Mouse (Mus musculus): Measurements from ENCODE around the gene Tmc6. TPM values are rescaled to one million over a fixed set of nuclear protein-coding genes. Genes with fewer than 3 reads are reported as not detected.
"Not testable (repeated sequence)": the region's sequence is repeated elsewhere in the genome, so short reads cannot be mapped to it uniquely, and the experiment has no call there.

Gene Tmc6
- total RNA-seq, 1 experiment = 36.0 TPM

DNA sequence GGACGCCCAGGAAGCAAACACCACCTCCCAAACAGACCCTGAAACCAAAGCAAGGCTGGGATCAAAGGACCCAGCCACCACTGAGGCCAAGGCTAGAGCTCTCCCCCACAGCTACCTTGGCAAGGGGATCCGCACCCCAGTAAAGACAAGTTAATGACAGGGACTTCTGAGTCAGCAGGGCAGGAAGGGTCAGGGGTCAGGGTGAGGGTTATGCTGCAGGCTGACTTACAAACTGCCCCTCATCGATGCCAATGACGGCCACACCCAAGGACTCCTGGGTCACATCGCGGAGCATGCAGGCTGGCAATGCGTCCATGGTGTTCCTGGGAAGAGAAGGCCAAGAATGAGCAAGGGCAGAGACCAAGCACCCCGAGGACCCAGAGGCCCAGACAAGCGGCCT, 39.9 kb upstream of the Tmc6 start:
- H3K4me3 ChIP-seq (ENCODE audit: insufficient read depth in 1 of 2, low read depth in 1 of 2, low read length in 2 of 2, poor library complexity in 1 of 2, severe bottlenecking in 1 of 2) = no peak overlapping the region
- no peak overlapping the region for H3K27ac ChIP-seq (ENCODE audit: insufficient read depth, low read depth, low read length, poor library complexity, severe bottlenecking)
- H3K9ac ChIP-seq (ENCODE audit: insufficient read depth, low read depth, low read length, poor library complexity, severe bottlenecking) = no peak overlapping the region
- no peak for DNase-seq (ENCODE audit: low read depth, low spot score)
- peaks cover 39% of the 10 kb centered on the region for H3K36me3 ChIP-seq (ENCODE audit: control insufficient read depth, insufficient read depth, low read length, poor library complexity, severe bottlenecking)
- H3K9me3 ChIP-seq (ENCODE audit: control insufficient read depth, insufficient read depth, low read depth, low read length) = no peaks in the 10 kb centered on the region
- in situ Hi-C loops (cut with MboI; ENCODE audit: low sequenced_read_pairs in 2 of 2, unreplicated experiment in 2 of 2) = loop anchor here in 1 of 2 experiments (25.0 kb wide), 1 partner anchor 435 kb away; no protein-coding TSS in a partner anchor
- TF ChIP-seq ZNF384 (IDR thresholded peaks at IDR 0.05; ENCODE audit: low read depth, low read length) = no peak
- TF ChIP-seq ZC3H11A (IDR thresholded peaks at IDR 0.05; ENCODE audit: borderline replicate concordance, low read depth, low read length) = no peak
- TF ChIP-seq HCFC1 (IDR thresholded peaks at IDR 0.05; ENCODE audit: borderline replicate concordance, insufficient read depth, low read length) = no peak
- no peak for TF ChIP-seq MAFK (IDR thresholded peaks at IDR 0.05; ENCODE audit: insufficient read depth, low read depth, low read length)
- peaks cover 0 to 17% of the 10 kb centered on the region in 2 experiments; a peak in 3 of 4 replicates for H3K4me1 ChIP-seq (ENCODE audit: control insufficient read depth in 2 of 2, insufficient read depth in 2 of 2, low read length in 2 of 2, poor library complexity in 1 of 2)

DNA sequence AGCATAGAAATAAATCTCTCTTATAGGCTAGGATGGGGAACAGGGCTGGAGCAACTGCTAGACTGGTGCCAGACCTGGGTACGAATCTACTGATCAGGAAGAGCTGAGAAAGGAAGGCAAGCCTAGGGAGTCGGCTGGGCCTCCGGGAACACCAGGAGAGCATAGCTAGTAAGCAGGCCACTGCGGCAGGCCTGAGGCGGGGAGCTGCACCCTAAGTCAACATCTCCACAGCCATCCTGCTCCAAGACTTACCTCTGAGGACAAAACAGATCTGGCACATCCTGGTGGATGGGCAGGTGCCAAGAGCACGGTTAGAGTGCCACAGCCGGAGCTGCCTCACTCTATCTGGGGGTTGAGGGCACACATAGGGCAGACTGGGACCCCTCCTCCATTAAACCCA, 38.2 kb upstream of the Tmc6 start:
- no peak overlapping the region for H3K4me3 ChIP-seq (ENCODE audit: insufficient read depth in 1 of 2, low read depth in 1 of 2, low read length in 2 of 2, poor library complexity in 1 of 2, severe bottlenecking in 1 of 2)
- peaks cover 0 to 19% of the 10 kb centered on the region in 2 experiments; a peak in 3 of 4 replicates for H3K4me1 ChIP-seq (ENCODE audit: control insufficient read depth in 2 of 2, insufficient read depth in 2 of 2, low read length in 2 of 2, poor library complexity in 1 of 2)
- H3K9ac ChIP-seq (ENCODE audit: insufficient read depth, low read depth, low read length, poor library complexity, severe bottlenecking) = no peak overlapping the region
- H3K9me3 ChIP-seq (ENCODE audit: control insufficient read depth, insufficient read depth, low read depth, low read length) = no peaks in the 10 kb centered on the region
- in situ Hi-C loops (cut with MboI; ENCODE audit: low sequenced_read_pairs in 2 of 2, unreplicated experiment in 2 of 2) = loop anchor here in 1 of 2 experiments (25.0 kb wide), 1 partner anchor 433 kb away; no protein-coding TSS in a partner anchor
- TF ChIP-seq MAFK (IDR thresholded peaks at IDR 0.05; ENCODE audit: insufficient read depth, low read depth, low read length) = no peak
- no peak for TF ChIP-seq ZC3H11A (IDR thresholded peaks at IDR 0.05; ENCODE audit: borderline replicate concordance, low read depth, low read length)
- TF ChIP-seq HCFC1 (IDR thresholded peaks at IDR 0.05; ENCODE audit: borderline replicate concordance, insufficient read depth, low read length) = no peak
- TF ChIP-seq CHD2 (IDR thresholded peaks at IDR 0.05; ENCODE audit: low read depth, low read length) = no peak
- TF ChIP-seq ZNF384 (IDR thresholded peaks at IDR 0.05; ENCODE audit: low read depth, low read length) = no peak
- H3K36me3 ChIP-seq (ENCODE audit: control insufficient read depth, insufficient read depth, low read length, poor library complexity, severe bottlenecking) = peaks cover 52% of the 10 kb centered on the region
- DNase-seq (ENCODE audit: low read depth, low spot score) = no peak
- H3K27ac ChIP-seq (ENCODE audit: insufficient read depth, low read depth, low read length, poor library complexity, severe bottlenecking) = peak overlapping the region; percentile 9; the same call in 1 of the 2 replicates

DNA sequence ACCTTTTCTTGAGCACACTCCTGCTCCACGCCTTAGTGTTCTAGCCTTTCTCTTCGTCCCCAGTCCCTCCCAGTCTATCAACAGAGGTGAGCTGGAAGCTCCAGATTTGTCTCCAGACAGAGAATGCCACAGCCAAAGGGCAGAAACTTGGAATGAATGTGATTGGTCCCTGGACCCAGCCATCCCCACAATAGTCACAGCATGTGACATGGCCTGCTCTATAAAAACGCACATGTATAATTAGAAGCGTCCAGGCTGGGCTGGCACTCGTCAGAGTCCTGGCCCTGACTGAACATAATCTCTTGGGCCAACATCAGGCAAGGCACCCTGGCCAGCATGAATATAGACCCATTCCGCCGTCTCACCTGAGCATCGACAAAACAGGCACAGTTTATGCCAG, 37.1 kb upstream of the Tmc6 start:
- no peak for DNase-seq (ENCODE audit: low read depth, low spot score)
- no peak overlapping the region for H3K4me3 ChIP-seq (ENCODE audit: insufficient read depth in 1 of 2, low read depth in 1 of 2, low read length in 2 of 2, poor library complexity in 1 of 2, severe bottlenecking in 1 of 2)
- H3K4me1 ChIP-seq (ENCODE audit: control insufficient read depth in 2 of 2, insufficient read depth in 2 of 2, low read length in 2 of 2, poor library complexity in 1 of 2) = peaks cover 0 to 16% of the 10 kb centered on the region in 2 experiments; a peak in 3 of 4 replicates
- in situ Hi-C loops (cut with MboI; ENCODE audit: low sequenced_read_pairs in 2 of 2, unreplicated experiment in 2 of 2) = loop anchor here in 1 of 2 experiments (25.0 kb wide), 1 partner anchor 432 kb away; no protein-coding TSS in a partner anchor
- TF ChIP-seq ZNF384 (IDR thresholded peaks at IDR 0.05; ENCODE audit: low read depth, low read length) (no peak), HCFC1 (IDR thresholded peaks at IDR 0.05; ENCODE audit: borderline replicate concordance, insufficient read depth, low read length) (no peak), CHD2 (IDR thresholded peaks at IDR 0.05; ENCODE audit: low read depth, low read length) (no peak), MAFK (IDR thresholded peaks at IDR 0.05; ENCODE audit: insufficient read depth, low read depth, low read length) (no peak), ZC3H11A (IDR thresholded peaks at IDR 0.05; ENCODE audit: borderline replicate concordance, low read depth, low read length) (no peak)
- no peak overlapping the region for H3K9ac ChIP-seq (ENCODE audit: insufficient read depth, low read depth, low read length, poor library complexity, severe bottlenecking)
- peaks cover 62% of the 10 kb centered on the region for H3K36me3 ChIP-seq (ENCODE audit: control insufficient read depth, insufficient read depth, low read length, poor library complexity, severe bottlenecking)
- no peak overlapping the region for H3K27ac ChIP-seq (ENCODE audit: insufficient read depth, low read depth, low read length, poor library complexity, severe bottlenecking)
- H3K9me3 ChIP-seq (ENCODE audit: control insufficient read depth, insufficient read depth, low read depth, low read length) = no peaks in the 10 kb centered on the region

DNA sequence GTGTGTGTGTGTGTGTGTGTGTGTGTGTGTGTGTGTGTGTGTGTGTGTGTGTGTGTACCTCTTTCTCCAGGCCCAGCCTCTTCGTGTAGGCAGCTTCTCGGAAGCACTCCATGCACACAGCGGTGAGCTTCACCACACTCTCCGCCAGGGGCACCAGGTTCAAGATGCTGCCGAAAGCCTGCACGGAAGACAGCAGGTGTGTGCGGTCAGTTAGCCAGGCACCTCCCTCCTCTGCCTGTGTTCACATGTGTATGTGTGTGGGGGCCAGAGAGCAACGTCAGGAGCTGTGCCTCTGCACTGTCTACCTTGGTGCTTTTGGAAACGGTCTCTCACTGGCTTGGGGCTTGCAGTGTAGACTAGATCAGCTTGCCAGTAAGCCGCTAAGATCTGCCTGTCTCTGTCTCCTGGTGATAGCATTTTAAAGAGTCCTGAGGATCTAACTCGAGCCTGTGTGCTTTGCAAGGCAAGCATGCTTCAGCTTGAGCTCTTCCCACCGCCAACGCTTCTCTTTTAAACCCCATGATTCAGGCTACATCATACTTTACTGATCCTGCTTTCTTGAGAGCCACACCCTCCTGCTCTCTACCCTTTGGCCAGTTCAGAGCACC, 34.5 kb upstream of the Tmc6 start:
- Histone ChIP-seq H3K4me3 (ENCODE audit: insufficient read depth in 1 of 2, low read depth in 1 of 2, low read length in 2 of 2, poor library complexity in 1 of 2, severe bottlenecking in 1 of 2) (no peak overlapping the region), H3K36me3 (ENCODE audit: control insufficient read depth, insufficient read depth, low read length, poor library complexity, severe bottlenecking) (peaks cover 62% of the 10 kb centered on the region), H3K9me3 (ENCODE audit: control insufficient read depth, insufficient read depth, low read depth, low read length) (no peaks in the 10 kb centered on the region), H3K27ac (ENCODE audit: insufficient read depth, low read depth, low read length, poor library complexity, severe bottlenecking) (no peak overlapping the region), H3K9ac (ENCODE audit: insufficient read depth, low read depth, low read length, poor library complexity, severe bottlenecking) (no peak overlapping the region; the same call in 1 of the 2 replicates), H3K4me1 (ENCODE audit: control insufficient read depth in 2 of 2, insufficient read depth in 2 of 2, low read length in 2 of 2, poor library complexity in 1 of 2) (peaks cover 0 to 10% of the 10 kb centered on the region in 2 experiments; a peak in 1 of 4 replicates)
- TF ChIP-seq MAFK (IDR thresholded peaks at IDR 0.05; ENCODE audit: insufficient read depth, low read depth, low read length) (no peak), ZC3H11A (IDR thresholded peaks at IDR 0.05; ENCODE audit: borderline replicate concordance, low read depth, low read length) (no peak), CHD2 (IDR thresholded peaks at IDR 0.05; ENCODE audit: low read depth, low read length) (no peak), ZNF384 (IDR thresholded peaks at IDR 0.05; ENCODE audit: low read depth, low read length) (no peak), HCFC1 (IDR thresholded peaks at IDR 0.05; ENCODE audit: borderline replicate concordance, insufficient read depth, low read length) (no peak)
- no peak for DNase-seq (ENCODE audit: low read depth, low spot score)
- in situ Hi-C loops (cut with MboI; ENCODE audit: low sequenced_read_pairs in 2 of 2, unreplicated experiment in 2 of 2) = loop anchor here in 1 of 2 experiments (25.0 kb wide), 1 partner anchor 429 kb away; no protein-coding TSS in a partner anchor

DNA sequence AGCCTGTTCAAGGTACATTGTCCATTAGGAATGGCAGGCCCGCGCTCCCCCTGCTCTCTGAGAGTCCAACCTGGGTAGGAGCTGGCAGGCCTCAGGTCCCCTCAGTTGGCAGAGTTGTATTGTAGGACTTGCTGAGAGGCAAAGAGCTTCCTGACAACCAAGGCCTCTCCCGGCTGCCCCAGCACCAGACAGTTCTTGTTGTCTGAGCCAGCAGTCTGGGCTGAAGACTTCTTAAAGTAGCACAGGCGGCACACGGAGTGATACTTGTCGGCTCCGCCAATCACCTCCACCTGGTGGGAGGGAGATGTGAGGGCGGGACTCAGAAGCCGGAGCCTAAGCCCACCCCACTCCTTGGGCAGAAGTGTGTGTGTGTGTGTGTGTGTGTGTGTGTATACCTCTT, 33.9 kb upstream of the Tmc6 start:
- peaks cover 56% of the 10 kb centered on the region for H3K36me3 ChIP-seq (ENCODE audit: control insufficient read depth, insufficient read depth, low read length, poor library complexity, severe bottlenecking)
- in situ Hi-C loops (cut with MboI; ENCODE audit: low sequenced_read_pairs in 2 of 2, unreplicated experiment in 2 of 2) = loop anchor here in 1 of 2 experiments (25.0 kb wide), 1 partner anchor 429 kb away; no protein-coding TSS in a partner anchor
- H3K27ac ChIP-seq (ENCODE audit: insufficient read depth, low read depth, low read length, poor library complexity, severe bottlenecking); H3K4me3 ChIP-seq (ENCODE audit: insufficient read depth in 1 of 2, low read depth in 1 of 2, low read length in 2 of 2, poor library complexity in 1 of 2, severe bottlenecking in 1 of 2); H3K9me3 ChIP-seq (ENCODE audit: control insufficient read depth, insufficient read depth, low read depth, low read length); H3K9ac ChIP-seq (ENCODE audit: insufficient read depth, low read depth, low read length, poor library complexity, severe bottlenecking); DNase-seq (ENCODE audit: low read depth, low spot score): not testable (repeated sequence)
- H3K4me1 ChIP-seq (ENCODE audit: control insufficient read depth in 2 of 2, insufficient read depth in 2 of 2, low read length in 2 of 2, poor library complexity in 1 of 2) = peaks cover 5 to 10% of the 10 kb centered on the region in 2 experiments; a peak in 3 of 4 replicates

Data from ES-E14 (cell line).